Mouse (Mus musculus): ENCODE data around the gene Kcnj4.

GRCm38 (mm10) chr15:79440223-79440622 is 64.8 kb downstream of the Kcnj4 start:
- TF ChIP-seq CTCF (IDR thresholded peaks at IDR 0.05; ENCODE audit: low read depth) (no peak), EP300 (IDR thresholded peaks at IDR 0.05; ENCODE audit: low read depth) (no peak)
